Mouse (Mus musculus) cerebellum, postnatal 25 days (tissue): ENCODE results near the gene Gm10961.
"Not testable (repeated sequence)": the region's sequence is repeated elsewhere in the genome, so short reads cannot be mapped to it uniquely, and the experiment has no call there.

ENCODE experiments used
- DNase-seq, 2 experiments: peaks; one replicate each; pipeline ENCODE4 v3.0.0; 2021; ENCODE audit warnings: mixed read lengths in 2 of 2

The Gm10961 gene

DNA sequence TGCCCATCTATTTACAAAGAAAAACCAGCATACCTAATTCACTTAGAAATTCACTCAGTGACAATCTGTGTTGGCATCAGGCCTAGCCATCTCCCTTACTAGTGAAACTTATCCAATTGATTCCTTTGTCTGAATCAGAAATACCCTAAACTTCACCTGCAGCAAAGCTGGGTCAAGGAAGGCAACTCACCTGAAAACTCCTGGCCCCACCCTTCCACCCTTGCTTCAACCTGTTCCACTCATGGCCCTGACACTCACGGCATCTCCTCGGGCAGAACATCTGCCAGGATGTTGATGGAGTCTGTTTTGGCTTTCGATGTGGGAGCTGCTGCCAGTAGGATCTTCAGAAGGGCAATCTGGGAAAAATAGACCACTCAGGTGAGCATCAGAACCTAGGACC is 13.3 kb upstream of the Gm10961 start:
- DNase-seq = peak in 1 of 2 experiments; percentile 0

DNA sequence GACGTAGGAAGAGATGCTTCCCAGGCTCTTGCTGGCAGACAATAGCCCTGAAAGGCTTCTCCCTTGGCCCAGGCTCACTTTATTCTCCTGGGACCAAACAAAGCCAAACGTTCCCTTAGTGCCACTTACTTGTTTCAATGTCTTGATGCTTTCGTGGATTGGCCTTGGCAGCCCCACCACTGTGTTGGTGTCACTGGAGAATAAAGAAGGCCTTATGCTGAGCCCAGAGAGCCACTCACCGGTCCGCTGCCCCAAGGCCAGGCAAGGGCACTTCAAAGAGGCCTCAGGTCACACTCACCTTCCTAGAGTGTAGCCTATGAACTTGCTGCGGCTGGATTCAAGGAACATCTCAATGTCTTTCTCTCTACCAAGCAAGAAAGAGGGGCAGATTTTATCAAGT is 11.2 kb upstream of the Gm10961 start:
- DNase-seq = peak; percentile 1 to 2

GRCm38 (mm10) chr3:107621286-107622075 is 9.6 kb upstream of the Gm10961 start:
- peak in 1 of 2 experiments; percentile 2 for DNase-seq

- DNase-seq = peak in 1 of 2 experiments; percentile 1
Measured at GRCm38 (mm10) chr3:107622537-107622936, 8.6 kb upstream of the Gm10961 start.

DNA sequence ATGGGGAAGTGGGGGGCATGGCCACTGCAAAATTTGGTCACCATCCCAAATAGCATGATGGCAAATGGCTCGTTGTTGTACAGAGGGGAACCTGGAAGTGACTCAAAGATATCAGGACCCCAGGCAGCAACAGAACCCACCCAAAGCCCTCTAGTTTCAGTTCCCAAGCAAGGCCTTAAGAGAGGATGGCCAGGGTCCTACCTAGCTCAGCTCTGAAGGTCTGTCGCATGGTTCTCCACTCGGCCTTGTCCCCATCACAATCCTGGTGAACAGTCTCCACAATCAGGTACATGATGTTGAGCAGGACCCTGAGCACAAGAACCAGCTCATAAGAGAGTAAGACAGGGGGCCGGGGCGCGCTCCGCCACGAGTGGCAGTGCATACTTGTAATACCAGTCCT is 6.7 kb upstream of the Gm10961 start:
- DNase-seq = peak in 1 of 2 experiments; percentile 3

- DNase-seq = peak in 1 of 2 experiments; percentile 3
Measured at GRCm38 (mm10) chr3:107625536-107625935, 5.6 kb upstream of the Gm10961 start.

- DNase-seq = peak in 1 of 2 experiments; percentile 4
Measured at GRCm38 (mm10) chr3:107626751-107627150, 4.4 kb upstream of the Gm10961 start.

- peak in 1 of 2 experiments; percentile 2 for DNase-seq
Measured at GRCm38 (mm10) chr3:107627641-107628040, 3.5 kb upstream of the Gm10961 start.

DNA sequence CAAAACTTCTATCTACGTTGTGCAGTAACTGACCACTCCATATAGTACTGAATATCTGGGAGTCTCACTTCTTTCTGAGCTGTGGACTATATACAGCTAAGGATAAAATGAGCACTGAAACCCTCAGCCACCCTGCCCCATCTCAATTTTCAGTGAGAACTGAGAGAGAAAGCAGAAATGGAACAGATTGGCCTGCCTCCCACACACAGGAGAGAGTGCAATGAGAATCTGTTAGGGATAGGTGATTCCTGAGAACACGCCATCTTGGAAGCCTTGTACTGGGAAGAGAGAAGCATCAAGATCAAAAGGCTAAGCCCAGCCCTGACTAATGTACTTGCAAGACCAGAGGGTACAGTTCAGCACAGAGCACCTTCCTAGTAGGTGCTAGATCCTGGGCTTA is 2.6 kb upstream of the Gm10961 start:
- peak in 1 of 2 experiments; percentile 1 for DNase-seq

DNA sequence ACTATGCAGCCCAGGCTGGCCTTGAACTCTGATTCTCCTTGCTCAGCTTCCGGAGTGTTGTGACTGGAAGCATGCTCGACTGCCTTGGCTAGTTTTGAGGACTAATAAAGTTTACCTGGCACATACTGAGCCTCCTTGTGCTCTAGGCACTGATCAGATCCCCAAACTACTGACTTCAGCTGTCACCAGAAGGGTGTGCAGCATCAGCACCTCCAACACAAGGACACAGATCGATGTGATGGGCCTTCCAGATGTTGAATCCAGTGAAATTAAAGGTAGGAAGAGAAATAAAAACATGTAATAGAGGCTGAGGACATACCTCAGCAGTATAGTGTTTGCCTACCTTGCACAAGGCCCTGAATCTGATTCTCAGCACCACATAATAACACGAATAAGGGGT is 1.7 kb upstream of the Gm10961 start:
- no peak for DNase-seq

DNA sequence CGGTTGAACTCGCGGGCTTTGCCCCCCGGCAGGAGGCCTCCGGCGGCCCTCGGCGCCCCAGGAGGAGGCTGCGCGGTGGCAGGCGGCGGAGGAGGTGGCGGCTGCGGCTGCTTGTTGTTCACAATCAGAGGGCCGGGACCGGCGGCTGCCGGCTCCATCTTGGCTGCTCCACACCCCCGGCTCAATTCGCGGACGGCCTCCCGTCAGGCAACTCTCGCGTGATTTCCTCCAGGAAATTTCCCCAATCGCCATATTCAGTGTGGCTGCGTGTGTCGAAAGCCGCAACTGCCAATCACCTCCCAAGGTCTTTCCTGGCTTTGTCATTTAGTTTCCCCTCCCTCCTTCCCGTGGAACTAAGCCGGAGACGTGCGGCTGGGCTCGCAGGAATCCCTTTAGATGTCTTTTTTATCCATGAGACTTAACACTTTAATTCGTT is 419 bp downstream of the Gm10961 start, which contains the start of gene Strip1:
Strip1 (minus strand) TSS at position 172 of the 436 bp plus-strand sequence.
- DNase-seq = peak; percentile 94 to 95

DNA sequence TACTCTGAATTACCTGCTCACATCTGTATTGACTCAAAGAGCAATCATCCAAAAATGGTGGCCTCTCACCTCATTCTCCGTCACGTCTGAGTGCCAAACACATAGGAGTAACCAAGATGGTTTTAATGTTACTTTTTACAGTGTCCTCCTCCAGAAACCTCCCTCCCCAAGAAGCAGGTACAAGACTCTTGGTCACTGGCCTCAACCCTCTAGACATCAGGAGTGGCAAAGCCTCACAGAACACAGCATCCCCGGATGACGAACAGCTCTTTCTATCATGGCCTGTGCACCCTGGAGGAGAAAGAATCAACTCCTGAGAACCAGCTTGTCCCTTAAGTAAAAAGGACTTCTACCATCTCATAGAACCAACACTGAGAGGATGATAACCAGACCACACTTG is 1.7 kb downstream of the Gm10961 start:
- DNase-seq = no peak

GRCm38 (mm10) chr3:107633906-107634305 is 2.8 kb downstream of the Gm10961 start:
- DNase-seq = no peak

- DNase-seq = no peak
Measured at GRCm38 (mm10) chr3:107635836-107636235, 4.7 kb downstream of the Gm10961 start.

DNA sequence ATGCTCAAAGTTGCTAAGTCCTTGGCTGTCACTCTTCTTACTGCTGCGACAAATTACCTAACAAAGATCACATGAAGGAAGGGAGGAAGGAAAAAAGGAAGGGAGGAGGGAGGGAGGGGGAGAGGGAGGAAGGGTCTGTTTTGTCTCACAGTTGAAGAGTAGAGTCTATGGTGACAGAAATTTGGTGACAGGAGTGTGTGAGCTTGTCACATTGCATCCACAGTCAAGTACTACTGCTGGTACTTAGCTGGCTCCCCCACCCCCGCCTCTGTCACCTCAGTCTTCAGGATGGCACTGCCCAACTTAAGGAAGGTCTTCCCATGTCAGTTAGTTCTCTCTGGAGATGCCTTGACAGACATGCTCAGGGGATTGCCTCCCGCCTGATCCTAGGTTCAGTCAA is 5.1 kb downstream of the Gm10961 start:
- DNase-seq = no peak

DNA sequence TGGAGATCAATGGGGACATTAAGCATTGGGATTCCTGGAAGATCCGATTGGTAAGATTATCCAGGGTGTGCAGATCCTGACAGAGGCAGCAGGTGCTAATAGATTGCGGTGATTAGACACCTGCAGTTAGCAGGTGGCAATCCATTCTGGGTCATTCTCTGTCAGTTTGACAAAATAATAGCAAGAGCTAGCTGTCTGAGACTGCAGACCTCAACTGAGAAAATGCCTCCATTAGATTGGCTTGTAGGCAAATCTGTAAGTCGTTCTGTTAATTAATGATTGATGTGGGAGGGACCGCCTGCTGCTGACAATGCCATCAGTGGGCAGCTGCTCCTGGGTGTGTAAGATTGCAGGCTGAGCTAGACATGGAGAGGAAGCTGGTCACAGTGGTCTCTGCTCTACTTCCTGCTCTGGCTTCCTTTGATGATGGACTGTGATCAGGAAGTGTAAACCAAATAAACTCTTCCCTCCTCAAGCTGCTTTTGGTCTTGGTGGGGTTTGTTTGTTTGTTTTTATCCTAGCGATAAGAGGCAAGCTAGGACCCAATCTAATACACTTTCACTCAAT is 6.6 kb downstream of the Gm10961 start:
- DNase-seq = no peak

DNA sequence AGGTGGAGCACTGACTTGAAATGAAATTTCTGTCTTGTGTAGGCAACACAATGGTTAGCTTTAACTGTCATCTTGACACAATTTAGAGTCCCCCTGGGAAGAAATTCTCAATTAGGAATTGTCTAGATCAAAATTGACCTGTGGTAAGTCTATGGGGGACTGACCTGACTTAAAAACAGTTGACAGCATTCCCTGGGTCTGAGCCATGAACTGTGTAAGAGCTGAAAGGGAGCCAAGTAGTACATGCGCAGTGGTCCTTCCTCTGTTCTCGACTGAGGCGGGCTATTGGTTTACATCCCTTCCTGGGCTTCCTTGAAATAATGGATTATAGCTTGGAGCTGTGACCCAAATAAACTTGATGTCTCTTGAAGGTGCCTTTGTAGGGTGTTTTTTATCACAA is 15.8 kb downstream of the Gm10961 start:
- no peak for DNase-seq

GRCm38 (mm10) chr3:107650276-107650675 is 19.2 kb downstream of the Gm10961 start:
- DNase-seq = not testable (repeated sequence)

GRCm38 (mm10) chr3:107652968-107653367 is 21.8 kb downstream of the Gm10961 start:
- DNase-seq = no peak

DNA sequence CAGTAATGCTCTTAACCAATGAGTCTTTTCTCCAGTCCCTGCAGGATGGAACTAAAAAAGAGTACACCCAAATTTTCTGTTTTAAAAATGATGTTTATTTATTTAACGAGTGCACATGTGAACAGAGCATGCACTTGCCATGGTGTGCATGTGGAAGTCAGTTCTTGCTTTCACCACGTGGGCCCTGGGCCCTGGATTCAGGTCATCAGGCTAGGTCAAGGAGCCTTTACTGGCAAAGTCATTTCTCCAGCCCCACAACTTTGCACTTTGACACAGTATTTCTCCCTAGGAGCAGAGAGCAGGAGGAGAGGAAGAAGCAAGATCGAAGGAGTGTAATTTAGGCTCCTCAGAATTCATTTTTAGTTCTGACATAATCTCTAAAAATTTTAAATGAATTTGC is 23.7 kb downstream of the Gm10961 start:
- DNase-seq = no peak

DNA sequence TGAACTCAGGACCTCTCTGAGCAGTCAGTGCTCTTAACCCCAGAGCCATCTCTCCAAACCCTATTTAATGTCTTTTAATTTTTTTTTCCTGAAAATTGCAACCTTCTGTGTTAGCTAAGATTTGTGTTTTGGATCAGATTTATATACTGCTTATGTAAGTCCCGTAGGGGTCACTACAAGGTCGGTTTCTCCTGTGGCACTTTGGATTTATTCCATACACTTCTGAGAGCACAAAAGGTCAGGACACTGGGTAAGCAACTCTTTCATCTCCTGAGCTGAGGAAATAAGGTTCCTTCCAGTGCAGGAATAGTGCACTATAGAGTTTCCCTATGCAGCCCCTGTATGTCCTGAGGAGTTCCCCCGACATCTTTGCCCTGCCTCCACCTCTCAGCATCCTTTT is 24.4 kb downstream of the Gm10961 start:
- no peak for DNase-seq

- DNase-seq = no peak
Measured at GRCm38 (mm10) chr3:107656151-107656550, 25.0 kb downstream of the Gm10961 start.

DNA sequence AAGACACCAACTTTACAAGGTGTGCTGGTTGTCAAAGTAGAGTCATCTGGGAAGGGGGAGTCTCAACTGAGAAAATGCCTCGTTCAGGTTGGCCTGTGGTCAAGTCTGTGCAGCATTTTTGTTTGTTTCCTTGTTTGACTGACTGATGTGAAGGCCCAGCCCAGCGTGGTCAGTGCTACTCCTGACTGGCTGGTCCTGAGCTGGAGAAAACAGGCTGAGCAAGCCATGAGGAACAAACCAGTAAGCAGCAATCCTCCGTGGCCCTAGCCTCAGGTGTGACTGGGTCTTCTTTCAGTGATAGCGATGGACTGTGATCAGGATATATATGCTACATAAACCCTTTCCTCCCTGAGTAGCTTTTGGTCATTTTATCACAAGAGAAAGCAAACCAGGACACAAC is 25.8 kb downstream of the Gm10961 start:
- peak in 1 of 2 experiments; percentile 11 for DNase-seq

DNA sequence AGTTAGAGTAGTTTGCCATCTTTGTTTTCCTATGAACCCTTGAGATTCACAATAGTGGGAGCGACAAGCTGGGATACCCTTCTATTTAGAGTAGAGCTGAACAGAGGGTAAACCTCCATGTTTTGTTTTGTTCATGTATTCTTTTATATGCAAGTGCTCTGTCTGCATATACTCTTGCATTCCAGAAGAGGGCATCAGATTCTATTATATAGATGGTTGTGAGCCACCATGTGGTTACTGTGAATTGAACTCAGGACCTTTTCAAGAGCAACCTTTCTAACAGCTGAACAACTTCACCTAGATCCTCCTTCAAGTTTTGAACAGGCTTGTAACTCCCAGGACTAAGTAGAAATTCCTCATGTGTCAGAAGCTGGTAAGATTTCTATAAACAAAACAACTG is 27.9 kb downstream of the Gm10961 start:
- no peak for DNase-seq
